ENCODE assay signal across 30 mouse cellular contexts in genomic region chr2:171670945-171671547, GRCm38 (mm10).
"Had no signal": no experiment of that assay in that cellular context is flagged by ENCODE, and none has a peak within 500 bp of the region (broad histone marks: within the 10 kb centered on the region; RNA-seq: fewer than 3 reads in every experiment).

No protein-coding gene starts in this region.

- H3K9me3 ChIP-seq: limb, embryonic 10.5 days; limb, embryonic 13.5 days; limb, embryonic 15.5 days; liver, embryonic 15.5 days; lung, embryonic 15.5 days; midbrain, embryonic 12.5 days; midbrain, embryonic 15.5 days; neural tube, embryonic 12.5 days had no signal

- H3K4me1 ChIP-seq: liver, embryonic 12.5 days; liver, embryonic 13.5 days; liver, embryonic 15.5 days; megakaryocyte, embryonic 14.5 days; midbrain, embryonic 10.5 days; midbrain, embryonic 12.5 days; midbrain, embryonic 15.5 days; neural tube, embryonic 12.5 days had no signal

- H3K36me3 ChIP-seq: limb, embryonic 10.5 days; limb, embryonic 12.5 days; limb, embryonic 13.5 days; limb, embryonic 15.5 days; liver, embryonic 12.5 days; liver, embryonic 13.5 days; liver, embryonic 15.5 days; lung, embryonic 15.5 days; midbrain, embryonic 10.5 days; midbrain, embryonic 12.5 days; midbrain, embryonic 15.5 days; neural tube, embryonic 12.5 days had no signal

- H3K27ac ChIP-seq: limb, embryonic 10.5 days; limb, embryonic 12.5 days; limb, embryonic 13.5 days; limb, embryonic 15.5 days; liver, embryonic 12.5 days; liver, embryonic 13.5 days; liver, embryonic 14.5 days; liver, embryonic 15.5 days; lung, embryonic 15.5 days; macrophage; midbrain, embryonic 10.5 days; midbrain, embryonic 12.5 days; midbrain, embryonic 15.5 days; neural tube, embryonic 12.5 days had no signal

- H3K4me3 ChIP-seq: limb, embryonic 10.5 days; limb, embryonic 12.5 days; limb, embryonic 13.5 days; limb, embryonic 15.5 days; liver, embryonic 12.5 days; liver, embryonic 13.5 days; liver, embryonic 15.5 days; lung, embryonic 15.5 days; megakaryocyte, embryonic 14.5 days; midbrain, embryonic 10.5 days; midbrain, embryonic 12.5 days; midbrain, embryonic 15.5 days; myocyte; neural tube, embryonic 12.5 days had no signal

- ATAC-seq: liver, embryonic 12.5 days; liver, postnatal 0 days; lung, postnatal 0 days; midbrain, embryonic 15.5 days; midbrain, embryonic 16.5 days had no signal

- H3K27me3 ChIP-seq: limb, embryonic 12.5 days; limb, embryonic 13.5 days; limb, embryonic 15.5 days; liver, embryonic 12.5 days; liver, embryonic 13.5 days; liver, embryonic 15.5 days; lung, embryonic 15.5 days; megakaryocyte, embryonic 14.5 days; midbrain, embryonic 12.5 days; midbrain, embryonic 15.5 days; neural tube, embryonic 12.5 days had no signal

- H3K9ac ChIP-seq: limb, embryonic 12.5 days; limb, embryonic 13.5 days; limb, embryonic 15.5 days; liver, embryonic 12.5 days; liver, embryonic 13.5 days; liver, embryonic 14.5 days; liver, embryonic 15.5 days; liver, postnatal 0 days; lung, embryonic 14.5 days; lung, embryonic 15.5 days; midbrain, embryonic 12.5 days; midbrain, embryonic 15.5 days; neural tube, embryonic 12.5 days had no signal

- DNase-seq: left cerebral cortex, postnatal 4 days; liver; liver, embryonic 13.5 days; liver, postnatal 0 days; lung, adult 18-20 months; lung, adult 2 months; lung, embryonic 14.5 days; lung, postnatal 10 days; lung, postnatal 14 days; lung, postnatal 36 days; lung, postnatal 4 days; midbrain, embryonic 14.5 days had no signal

- H3K4me2 ChIP-seq: limb, embryonic 12.5 days; limb, embryonic 13.5 days; limb, embryonic 15.5 days; liver, embryonic 11.5 days; liver, embryonic 12.5 days; liver, embryonic 13.5 days; liver, embryonic 15.5 days; lung, embryonic 14.5 days; lung, embryonic 15.5 days; midbrain, embryonic 12.5 days; midbrain, embryonic 15.5 days; neural tube, embryonic 12.5 days had no signal
